Mouse (Mus musculus) heart, embryonic 15.5 days (tissue): ENCODE results near the gene Gadl1. TPM values are rescaled to one million over a fixed set of nuclear protein-coding genes. Genes with fewer than 3 reads are reported as not detected.

ENCODE experiments used
- ATAC-seq: fragments of 200-750 bp; cut with Nextera tagmentation; replicated peaks from 2 replicates; pipeline ENCODE4 v1.8.0; 2017; ENCODE audit warnings: low read depth, moderate TSS enrichment; ENCODE audit not compliant: insufficient number of reproducible peaks, insufficient read depth, low FRiP score
- H3K27ac ChIP-seq: fragments of 300-500 bp; sonication (generic); 2 replicates; pipeline ENCODE4 v1.5.1; 2015; ENCODE audit warnings: mild to moderate bottlenecking, inconsistent platforms
- H3K27me3 ChIP-seq: fragments of 300-500 bp; sonication (generic); 2 replicates; pipeline ENCODE4 v1.6.1; 2015; ENCODE audit warnings: inconsistent platforms
- H3K36me3 ChIP-seq: fragments of 300-500 bp; sonication (generic); 2 replicates; pipeline ENCODE4 v1.6.1; 2015; ENCODE audit warnings: mild to moderate bottlenecking, inconsistent platforms
- H3K4me1 ChIP-seq: fragments of 300-500 bp; sonication (generic); replicated peaks from 2 replicates; pipeline ENCODE4 v1.6.1; 2015; ENCODE audit warnings: inconsistent platforms
- H3K4me2 ChIP-seq: fragments of 300-500 bp; sonication (generic); 2 replicates; pipeline ENCODE4 v1.6.1; 2015; ENCODE audit warnings: inconsistent platforms, mild to moderate bottlenecking, moderate library complexity
- H3K4me3 ChIP-seq: fragments of 300-500 bp; sonication (generic); 2 replicates; pipeline ENCODE4 v1.5.1; 2015; ENCODE audit warnings: mild to moderate bottlenecking, inconsistent platforms
- H3K9ac ChIP-seq: fragments of 300-500 bp; sonication (generic); 2 replicates; pipeline ENCODE4 v1.6.1; 2015; ENCODE audit warnings: mild to moderate bottlenecking, inconsistent platforms
- H3K9me3 ChIP-seq: fragments of 300-500 bp; sonication (generic); replicated peaks from 2 replicates; pipeline ENCODE4 v1.6.1; 2016; ENCODE audit warnings: inconsistent platforms
- WGBS: fragments of 180-500 bp; shearing (Covaris S2); methylation state at CpG from one replicate; pipeline ENCODE4 v1.1.7; 2015; ENCODE audit warnings: mixed read lengths; 5-methylcytosine and 5-hydroxymethylcytosine counted together
- polyA plus RNA-seq: library from polyadenylated mRNA; unstranded; fragments of >200 nt; fragmentation: Nextera tagmentation; extraction: Ambion mirVana; gene quantifications from 2 replicates; pipeline ENCODE4 v1.2.1, GENCODE M21; 2015

Gene Gadl1
- polyA plus RNA-seq, result 0.39 and 0.69 TPM in 2 replicates

DNA sequence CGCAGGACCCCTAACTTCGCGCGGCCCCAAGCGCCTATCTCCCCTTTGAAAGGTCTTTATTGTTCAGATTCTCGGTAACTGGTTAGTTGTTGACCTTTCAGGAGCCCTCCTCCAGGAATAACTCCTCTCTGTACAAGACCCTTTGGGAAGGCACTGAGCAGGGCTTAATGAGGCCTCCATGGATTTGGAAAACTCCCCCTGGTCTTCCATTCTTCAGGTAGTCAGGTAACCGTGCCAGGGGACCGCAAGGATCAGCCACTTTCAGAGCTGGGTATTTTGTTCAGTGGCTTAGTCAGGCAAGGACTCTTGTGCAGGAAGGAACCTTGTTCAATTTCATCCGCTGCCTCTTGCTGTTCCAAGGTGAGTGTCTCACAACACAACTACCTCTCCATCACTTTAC, at the start of gene Gadl1:
Gene Gadl1, plus strand, starts transcription at position 301 of the 400 bp plus-strand sequence.
- WGBS, result 61% methylated on average over 9 of the region's 9 CpGs
- no peak for ATAC-seq
- Histone ChIP-seq H3K4me1 (peaks cover 7% of the 10 kb centered on the region), H3K4me2 (peak within 1 kb of the TSS; percentile 49), H3K36me3 (no peaks in the 10 kb centered on the region), H3K27ac (no peak within 1 kb of the TSS), H3K9me3 (no peaks in the 10 kb centered on the region), H3K4me3 (no peak within 1 kb of the TSS), H3K27me3 (no peaks in the 10 kb centered on the region), H3K9ac (no peak within 1 kb of the TSS)

GRCm38 (mm10) chr9:115862802-115863201, 46.5 kb upstream of the Gadl1 start:
- no peak for ATAC-seq
- no peaks in the 10 kb centered on the region for H3K9me3 ChIP-seq
- no peak overlapping the region for H3K9ac ChIP-seq
- H3K4me3 ChIP-seq, result no peak overlapping the region
- no peak overlapping the region for H3K4me2 ChIP-seq
- WGBS, result 61% methylated on average over 5 of the region's 5 CpGs
- H3K36me3 ChIP-seq, result no peaks in the 10 kb centered on the region
- H3K27ac ChIP-seq, result no peak overlapping the region
- peaks cover 9% of the 10 kb centered on the region for H3K4me1 ChIP-seq
- H3K27me3 ChIP-seq, result no peaks in the 10 kb centered on the region

DNA sequence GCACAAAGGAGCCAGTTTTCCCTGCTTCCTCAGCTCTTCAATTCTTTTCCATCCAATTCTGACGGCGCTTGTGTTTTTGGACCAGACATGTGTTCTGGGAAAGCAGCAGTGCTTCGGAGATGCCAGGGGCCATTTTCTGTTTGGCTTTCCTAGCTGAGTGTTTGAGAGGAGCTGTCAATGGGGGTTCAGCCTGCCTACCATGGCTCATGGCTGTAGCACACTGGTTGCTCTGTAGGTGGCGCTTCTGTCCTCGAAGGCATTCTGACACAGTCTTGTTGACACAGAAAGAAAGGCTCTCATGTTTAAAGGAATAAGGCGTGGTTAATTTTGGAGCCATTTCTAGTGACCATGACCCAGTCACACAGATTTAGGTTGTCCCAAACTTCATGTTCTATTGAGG, 45.9 kb upstream of the Gadl1 start:
- WGBS, result 71% methylated on average over 6 of the region's 6 CpGs
- Histone ChIP-seq H3K9me3 (no peaks in the 10 kb centered on the region), H3K4me2 (no peak overlapping the region)

GRCm38 (mm10) chr9:115867277-115867676, 42.0 kb upstream of the Gadl1 start:
- Histone ChIP-seq H3K4me1 (peaks cover 17% of the 10 kb centered on the region), H3K36me3 (no peaks in the 10 kb centered on the region), H3K27ac (peak overlapping the region; percentile 77), H3K4me3 (no peak overlapping the region), H3K27me3 (no peaks in the 10 kb centered on the region), H3K9ac (no peak overlapping the region), H3K9me3 (no peaks in the 10 kb centered on the region), H3K4me2 (no peak overlapping the region)
- 18% methylated on average over 2 of the region's 2 CpGs for WGBS
- peak; percentile 90 for ATAC-seq

More for the DNA sequence above, 45.9 kb upstream of the Gadl1 start:
- no peaks in the 10 kb centered on the region for H3K36me3 ChIP-seq
- H3K4me3 ChIP-seq, result no peak overlapping the region
- H3K27me3 ChIP-seq, result no peaks in the 10 kb centered on the region
- peaks cover 14% of the 10 kb centered on the region for H3K4me1 ChIP-seq
- no peak for ATAC-seq
- H3K27ac ChIP-seq, result no peak overlapping the region
- no peak overlapping the region for H3K9ac ChIP-seq

- H3K4me1 ChIP-seq, result peaks cover 17% of the 10 kb centered on the region
- no peak for ATAC-seq
- no peak overlapping the region for H3K9ac ChIP-seq
- H3K9me3 ChIP-seq, result no peaks in the 10 kb centered on the region
- no peaks in the 10 kb centered on the region for H3K36me3 ChIP-seq
- no peak overlapping the region for H3K4me3 ChIP-seq
- H3K27me3 ChIP-seq, result no peaks in the 10 kb centered on the region
- WGBS, result 83% methylated on average over 13 of the region's 13 CpGs
- no peak overlapping the region for H3K27ac ChIP-seq
- no peak overlapping the region for H3K4me2 ChIP-seq
These were observed 39.1 kb upstream of the Gadl1 start for GRCm38 (mm10) chr9:115870168-115870567.

- no peak for ATAC-seq
- Histone ChIP-seq H3K27ac (no peak overlapping the region), H3K27me3 (no peaks in the 10 kb centered on the region), H3K4me3 (no peak overlapping the region), H3K36me3 (no peaks in the 10 kb centered on the region), H3K9me3 (no peaks in the 10 kb centered on the region), H3K9ac (no peak overlapping the region), H3K4me2 (no peak overlapping the region), H3K4me1 (peaks cover 17% of the 10 kb centered on the region)
- WGBS, result 87% methylated on average over 5 of the region's 5 CpGs
These were observed 38.6 kb upstream of the Gadl1 start for GRCm38 (mm10) chr9:115870640-115871039.

GRCm38 (mm10) chr9:115880500-115880899, 28.8 kb upstream of the Gadl1 start:
- Histone ChIP-seq H3K4me3 (no peak overlapping the region), H3K9ac (no peak overlapping the region), H3K36me3 (no peaks in the 10 kb centered on the region), H3K4me2 (no peak overlapping the region), H3K4me1 (no peaks in the 10 kb centered on the region), H3K27ac (no peak overlapping the region), H3K9me3 (0 out of 2 replicates have a peak, but pooled peaks cover 6% of the 10 kb centered on the region), H3K27me3 (no peaks in the 10 kb centered on the region)
- WGBS, result 86% methylated on average over 6 of the region's 6 CpGs
- no peak for ATAC-seq

GRCm38 (mm10) chr9:115881137-115881536, 28.1 kb upstream of the Gadl1 start:
- Histone ChIP-seq H3K9ac (no peak overlapping the region), H3K4me3 (no peak overlapping the region), H3K36me3 (no peaks in the 10 kb centered on the region), H3K4me2 (no peak overlapping the region), H3K27ac (no peak overlapping the region), H3K4me1 (no peaks in the 10 kb centered on the region), H3K9me3 (0 out of 2 replicates have a peak, but pooled peaks cover 6% of the 10 kb centered on the region), H3K27me3 (no peaks in the 10 kb centered on the region)
- WGBS, result 81% methylated on average over 3 of the region's 3 CpGs
- ATAC-seq, result no peak

DNA sequence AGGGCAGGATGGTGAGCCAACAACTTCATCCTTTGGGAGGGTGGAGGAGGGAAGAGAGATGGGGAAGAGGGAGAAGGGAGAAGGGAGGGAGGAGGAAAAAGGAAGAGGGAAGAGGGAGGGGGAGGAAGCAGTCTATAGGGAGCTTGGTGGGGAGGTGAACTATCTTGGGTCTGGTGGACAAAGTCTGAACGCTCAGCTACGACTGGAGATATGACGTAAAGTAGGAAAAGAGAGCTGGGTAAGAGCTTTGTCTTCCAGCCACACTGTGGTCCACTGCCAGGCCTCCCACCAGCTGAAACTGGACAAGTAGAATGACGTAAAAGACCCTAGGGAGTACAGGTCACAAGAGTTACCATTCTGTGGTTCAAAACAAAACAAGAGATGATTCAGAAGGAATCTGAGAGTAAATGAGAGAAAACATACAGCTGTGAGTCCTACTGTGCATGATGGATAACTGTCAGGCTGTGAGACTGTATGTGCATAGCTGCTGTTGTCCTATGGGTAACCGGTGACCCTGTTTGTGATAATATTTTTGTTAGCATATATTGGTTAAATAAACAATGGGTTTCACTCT, 26.5 kb upstream of the Gadl1 start:
- Histone ChIP-seq H3K27ac (no peak overlapping the region), H3K4me3 (no peak overlapping the region), H3K4me1 (no peaks in the 10 kb centered on the region), H3K36me3 (no peaks in the 10 kb centered on the region), H3K4me2 (no peak overlapping the region), H3K9me3 (no peaks in the 10 kb centered on the region), H3K27me3 (no peaks in the 10 kb centered on the region), H3K9ac (no peak overlapping the region)
- WGBS, result 71% methylated on average over 5 of the region's 5 CpGs
- ATAC-seq, result no peak

DNA sequence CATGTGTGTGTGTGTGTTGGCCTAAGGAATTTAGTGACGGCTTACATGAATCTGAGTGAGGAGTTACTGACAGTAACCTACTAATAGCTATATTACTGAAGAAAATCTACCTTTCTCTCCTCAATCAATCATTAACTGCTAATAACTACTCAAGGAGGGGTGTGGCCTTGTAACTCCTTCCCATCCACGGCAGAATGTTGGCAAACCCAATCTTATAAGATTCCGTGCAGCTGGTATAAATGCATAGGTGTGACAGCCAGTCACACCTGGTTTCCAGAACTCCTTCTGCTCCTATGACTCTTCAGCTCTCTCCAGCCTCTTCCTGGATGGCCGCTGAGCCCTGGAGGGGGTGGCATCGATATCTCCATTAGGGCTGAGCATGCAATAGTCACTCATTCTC, 25.8 kb upstream of the Gadl1 start:
- Histone ChIP-seq H3K4me1 (no peaks in the 10 kb centered on the region), H3K9me3 (no peaks in the 10 kb centered on the region), H3K36me3 (no peaks in the 10 kb centered on the region), H3K4me3 (no peak overlapping the region), H3K27ac (no peak overlapping the region), H3K9ac (no peak overlapping the region), H3K27me3 (no peaks in the 10 kb centered on the region), H3K4me2 (no peak overlapping the region)
- no peak for ATAC-seq
- WGBS, result 83% methylated on average over 5 of the region's 5 CpGs

DNA sequence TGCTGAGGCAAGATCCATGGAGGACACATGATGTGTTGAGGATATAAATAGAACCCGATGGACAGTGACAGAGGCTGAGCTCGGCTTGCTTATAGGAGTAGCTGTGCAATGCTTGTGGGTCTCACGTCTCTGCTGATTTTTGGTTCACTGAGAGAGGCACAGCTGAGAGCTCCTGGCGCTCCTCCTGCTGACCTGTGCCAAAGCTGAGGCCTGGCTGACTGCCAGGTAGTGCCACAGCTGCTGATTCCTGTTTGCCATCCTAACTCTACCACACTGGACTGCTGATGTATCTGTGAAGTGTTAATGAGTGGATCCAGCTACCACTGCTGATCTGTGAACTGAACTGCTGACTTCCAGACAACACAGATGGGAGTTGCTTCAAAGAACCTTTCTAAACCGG, 21.7 kb upstream of the Gadl1 start:
- Histone ChIP-seq H3K9me3 (no peaks in the 10 kb centered on the region), H3K4me2 (no peak overlapping the region), H3K27ac (no peak overlapping the region), H3K4me3 (no peak overlapping the region), H3K36me3 (no peaks in the 10 kb centered on the region), H3K27me3 (no peaks in the 10 kb centered on the region), H3K4me1 (no peaks in the 10 kb centered on the region), H3K9ac (no peak overlapping the region)
- 68% methylated on average over 5 of the region's 5 CpGs for WGBS
- ATAC-seq, result no peak

DNA sequence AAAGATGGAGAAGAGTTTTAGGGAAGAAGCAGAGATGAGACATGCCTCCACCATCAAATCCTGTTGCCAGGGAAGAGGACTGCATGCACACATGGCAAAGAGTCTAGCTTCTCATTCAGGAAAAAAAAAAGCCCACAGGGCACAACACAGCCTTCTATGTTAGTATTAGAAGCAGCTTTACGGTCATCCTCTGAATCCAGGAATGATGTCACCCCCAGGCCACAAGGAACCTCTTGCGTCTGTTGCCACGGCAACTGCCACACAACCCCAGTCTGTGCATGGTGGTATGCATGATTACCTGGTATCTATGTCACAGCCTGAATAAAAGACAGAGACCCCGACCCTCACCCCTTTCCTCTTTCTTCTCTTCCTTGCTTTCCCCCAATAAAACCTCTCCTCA, 16.1 kb upstream of the Gadl1 start:
- Histone ChIP-seq H3K4me2 (no peak overlapping the region), H3K36me3 (no peaks in the 10 kb centered on the region), H3K27me3 (no peaks in the 10 kb centered on the region), H3K9ac (no peak overlapping the region), H3K9me3 (no peaks in the 10 kb centered on the region), H3K4me1 (peaks cover 7% of the 10 kb centered on the region; the same call in 1 of the 2 replicates), H3K27ac (no peak overlapping the region), H3K4me3 (no peak overlapping the region)
- 73% methylated on average over 4 of the region's 4 CpGs for WGBS
- no peak for ATAC-seq
